ENCODE assay signal across 14 mouse cellular contexts in the genomic region with DNA sequence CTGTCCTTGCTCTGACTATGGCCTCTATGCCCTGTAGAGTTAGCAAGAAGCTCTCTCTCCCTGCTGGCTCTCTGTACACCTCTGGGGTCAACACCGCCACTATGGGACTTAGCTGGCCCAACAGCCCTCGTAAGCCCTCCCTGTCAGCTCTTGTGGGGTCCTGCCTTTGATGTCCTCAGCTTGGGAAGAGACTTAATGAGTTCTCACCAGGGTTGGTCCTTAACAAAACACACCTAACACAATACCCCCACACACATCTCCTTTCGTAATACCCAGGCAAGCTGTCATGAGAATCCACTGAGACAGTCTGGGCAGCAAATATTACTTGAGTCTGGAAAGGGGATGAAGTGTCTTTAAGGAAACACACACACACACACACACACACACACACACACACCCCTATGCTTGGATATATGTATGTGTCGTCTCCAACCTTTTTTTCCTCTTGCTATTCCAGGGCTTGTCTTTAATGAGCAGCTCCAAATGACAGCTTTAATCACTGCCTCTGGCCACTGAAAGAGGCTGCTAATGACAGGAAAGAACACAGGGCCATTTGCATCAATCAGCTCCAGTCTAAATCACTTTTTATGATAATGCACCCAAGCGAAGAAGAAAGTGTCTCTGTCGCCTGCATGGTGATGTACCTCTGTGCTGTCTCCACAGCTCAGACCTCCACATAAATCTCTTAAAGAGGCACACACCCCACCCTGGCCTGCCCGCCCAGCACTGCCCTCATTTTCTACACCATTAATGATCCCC.
DNase-seq lines count a peak whose midpoint lies in the region; ATAC-seq lines count a peak whose summit lies in the region.
"Had no signal": no experiment of that assay in that cellular context is flagged by ENCODE, and none has a peak within 500 bp of the region (broad histone marks: within the 10 kb centered on the region; RNA-seq: fewer than 3 reads in every experiment).

No protein-coding gene starts in this region.

- intact Hi-C loops in heart, postnatal 10 days (cut with DNase I) = loop anchor here (5.0 kb wide), 1 partner anchor 65 kb away; no protein-coding TSS in a partner anchor

- peak; percentile 53 for DNase-seq in embryo, embryonic 10.5 days (ENCODE audit: low spot score)
- peak; percentile 75 for DNase-seq in forebrain, embryonic 11.5 days (ENCODE audit: low spot score)
- no peak for DNase-seq in hindbrain, embryonic 14.5 days (ENCODE audit: low spot score)
- no peak for DNase-seq in right cerebral cortex, postnatal 25 days
- no peak for DNase-seq in cerebellum, adult 9-10 months
- DNase-seq in heart, postnatal 10 days = no peak
- DNase-seq: gastrocnemius, postnatal 10 days; thymus, postnatal 25 days had no signal

- H3K27ac ChIP-seq in forebrain, embryonic 11.5 days (ENCODE audit: low read depth, low read length) = peak overlapping the region; percentile 68
- H3K27ac ChIP-seq in hindbrain, embryonic 14.5 days = peak overlapping the region; percentile 64
- peak overlapping the region; percentile 79 for H3K27ac ChIP-seq in neural tube, embryonic 13.5 days (replicated peaks)

- no peaks in the 10 kb centered on the region for H3K36me3 ChIP-seq in forebrain, embryonic 11.5 days (ENCODE audit: control insufficient read depth, insufficient read depth, low read length)
- H3K36me3 ChIP-seq in hindbrain, embryonic 14.5 days (replicated peaks; ENCODE audit: control insufficient read depth, insufficient read depth) = no peaks in the 10 kb centered on the region
- no peaks in the 10 kb centered on the region for H3K36me3 ChIP-seq in neural tube, embryonic 13.5 days

- peak; percentile 83 for ATAC-seq in forebrain, embryonic 11.5 days (replicated peaks; ENCODE audit: low FRiP score)
- ATAC-seq in hindbrain, embryonic 14.5 days (ENCODE audit: low FRiP score) = no peak
- ATAC-seq in neural tube, embryonic 13.5 days (ENCODE audit: low read depth) = peak; percentile 74
- ATAC-seq: Patski had no signal

- WGBS in forebrain, embryonic 11.5 days = 8% methylated on average over 7 of the region's 7 CpGs
- WGBS in hindbrain, embryonic 14.5 days = 23% methylated on average over 7 of the region's 7 CpGs
- WGBS in neural tube, embryonic 13.5 days = 11% methylated on average over 7 of the region's 7 CpGs

- no peak overlapping the region for H3K9ac ChIP-seq in forebrain, embryonic 11.5 days (ENCODE audit: low read length)
- 0 out of 2 replicates have a peak overlapping the region, but pooled peaks have one; percentile 18 for H3K9ac ChIP-seq in hindbrain, embryonic 14.5 days
- H3K9ac ChIP-seq in neural tube, embryonic 13.5 days = peak overlapping the region; percentile 34; the same call in 1 of the 2 replicates

- no peak overlapping the region for H3K4me2 ChIP-seq in forebrain, embryonic 11.5 days (ENCODE audit: low read depth, low read length, severe bottlenecking)
- H3K4me2 ChIP-seq in hindbrain, embryonic 14.5 days (replicated peaks) = no peak overlapping the region
- peak overlapping the region; percentile 11 for H3K4me2 ChIP-seq in neural tube, embryonic 13.5 days
- H3K4me2 ChIP-seq: heart, embryonic 11.5 days; liver, embryonic 11.5 days had no signal

- H3K4me1 ChIP-seq in forebrain, embryonic 11.5 days (replicated peaks; ENCODE audit: control insufficient read depth, insufficient read depth, low read length) = peaks cover 27% of the 10 kb centered on the region
- H3K4me1 ChIP-seq in hindbrain, embryonic 14.5 days (replicated peaks; ENCODE audit: control insufficient read depth, insufficient read depth, low read length) = peaks cover 36% of the 10 kb centered on the region
- peaks cover 54% of the 10 kb centered on the region for H3K4me1 ChIP-seq in neural tube, embryonic 13.5 days (replicated peaks)

- peaks cover 14% of the 10 kb centered on the region; the same call in 1 of the 2 replicates for H3K27me3 ChIP-seq in forebrain, embryonic 11.5 days (ENCODE audit: control insufficient read depth, insufficient read depth, low read length)
- H3K27me3 ChIP-seq in hindbrain, embryonic 14.5 days (ENCODE audit: control insufficient read depth, insufficient read depth, low read length) = no peaks in the 10 kb centered on the region
- peaks cover 15% of the 10 kb centered on the region for H3K27me3 ChIP-seq in neural tube, embryonic 13.5 days
- H3K27me3 ChIP-seq: CH12.LX had no signal

- no peaks in the 10 kb centered on the region for H3K9me3 ChIP-seq in forebrain, embryonic 11.5 days (ENCODE audit: control insufficient read depth, low read length)
- H3K9me3 ChIP-seq in hindbrain, embryonic 14.5 days (ENCODE audit: control insufficient read depth, low read length) = no peaks in the 10 kb centered on the region
- H3K9me3 ChIP-seq in neural tube, embryonic 13.5 days = no peaks in the 10 kb centered on the region

- no peak overlapping the region for H3K4me3 ChIP-seq in forebrain, embryonic 11.5 days (ENCODE audit: low read depth, low read length)
- no peak overlapping the region for H3K4me3 ChIP-seq in hindbrain, embryonic 14.5 days (replicated peaks; ENCODE audit: low read length)
- H3K4me3 ChIP-seq in neural tube, embryonic 13.5 days = no peak overlapping the region
- H3K4me3 ChIP-seq: erythroblast, embryonic 14.5 days had no signal

Comparison
In these comparisons a context has a peak if more than half of its experiments do, and no peak if none do; other contexts are left out.
1. DNase-seq: peak in embryo, embryonic 10.5 days (single experiment) and forebrain, embryonic 11.5 days (single experiment); none in hindbrain, embryonic 14.5 days (single experiment), right cerebral cortex, postnatal 25 days (single experiment), cerebellum, adult 9-10 months (single experiment) and heart, postnatal 10 days (0 of 2).
2. Peak in every context shown above with its lines, with median percentiles within 50 percentile points of each other: H3K27ac ChIP-seq.